Mouse (Mus musculus) erythroblast, embryonic 14.5 days (primary cell): Measurements from ENCODE around the gene Rab31.

Source experiments
- GATA1 ChIP-seq: IDR thresholded peaks from 2 replicates; pipeline ENCODE4 v1.6.1; 2012; ENCODE audit warnings: low read length, inconsistent platforms, mixed read lengths
- TAL1 ChIP-seq: IDR thresholded peaks from 3 replicates; pipeline ENCODE4 v1.6.1; 2012; ENCODE audit warnings: low read length, inconsistent platforms, mixed read lengths

GRCm38 (mm10) chr17:65618431-65618830 is 154.1 kb downstream of the Rab31 start:
- TF ChIP-seq GATA1: no peak
- no peak for TF ChIP-seq TAL1
